In the genomic region with DNA sequence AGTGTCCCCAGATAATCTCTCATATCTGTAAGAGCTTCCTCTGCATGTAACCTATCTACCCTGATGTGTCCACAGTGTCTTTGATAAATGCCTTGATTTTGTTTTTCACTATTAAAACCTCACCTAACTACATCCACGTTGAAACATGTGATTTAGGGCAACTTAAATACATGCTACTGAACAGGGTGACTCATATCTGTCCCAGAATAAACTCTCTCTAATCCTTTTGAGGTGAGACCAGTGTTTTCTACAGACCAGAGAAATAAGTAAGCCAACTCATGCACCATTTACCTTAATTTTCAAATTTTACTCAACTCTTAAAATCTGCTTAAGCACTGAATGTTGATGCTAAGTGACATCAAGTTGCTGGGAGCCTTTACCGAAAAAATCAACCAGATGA, we compare ENCODE assay signal across 8 mouse cellular contexts. TPM values are rescaled to one million over a fixed set of nuclear protein-coding genes. Genes with fewer than 3 reads are reported as not detected.
DNase-seq lines count a peak whose midpoint lies in the region; ATAC-seq and TF ChIP-seq lines count a peak whose summit lies in the region.

No protein-coding gene starts in this region.

- H3K27me3 ChIP-seq in lung, embryonic 14.5 days (ENCODE audit: insufficient read depth, low read length), result no peaks in the 10 kb centered on the region
- no peaks in the 10 kb centered on the region for H3K27me3 ChIP-seq in embryonic facial prominence, embryonic 11.5 days (ENCODE audit: control insufficient read depth, insufficient read depth, low read length)
- no peaks in the 10 kb centered on the region for H3K27me3 ChIP-seq in neural tube, embryonic 13.5 days

- H3K4me2 ChIP-seq in lung, embryonic 14.5 days, result peak overlapping the region; percentile 72
- H3K4me2 ChIP-seq in embryonic facial prominence, embryonic 11.5 days (ENCODE audit: low read depth, low read length), result peak overlapping the region; percentile 64
- H3K4me2 ChIP-seq in neural tube, embryonic 13.5 days, result peak overlapping the region; percentile 94

- WGBS in lung, embryonic 14.5 days, result 1% methylated on average over 2 of the region's 2 CpGs
- 17% methylated on average over 2 of the region's 2 CpGs for WGBS in embryonic facial prominence, embryonic 11.5 days
- WGBS in neural tube, embryonic 13.5 days, result 17% methylated on average over 2 of the region's 2 CpGs

- H3K4me1 ChIP-seq in lung, embryonic 14.5 days (ENCODE audit: insufficient read depth), result no peaks in the 10 kb centered on the region
- no peaks in the 10 kb centered on the region for H3K4me1 ChIP-seq in embryonic facial prominence, embryonic 11.5 days (ENCODE audit: control insufficient read depth, insufficient read depth, low read length)
- H3K4me1 ChIP-seq in neural tube, embryonic 13.5 days (replicated peaks), result peaks cover 36% of the 10 kb centered on the region

- DNase-seq in lung, embryonic 14.5 days, result no peak
- DNase-seq in lung, postnatal 10 days, result no peak
- no peak for DNase-seq in embryonic facial prominence, embryonic 11.5 days (ENCODE audit: low spot score)
- peak; percentile 30 for DNase-seq in hindlimb bud, embryonic 11.5 days (ENCODE audit: extremely low spot score, low read depth, low spot score)
- no peak for DNase-seq in adrenal gland, postnatal 25 days
- DNase-seq in left cerebral cortex, adult 9 months (ENCODE audit: low spot score in 2 of 2), result no peak

- peak overlapping the region; percentile 98 for H3K27ac ChIP-seq in lung, embryonic 14.5 days (ENCODE audit: low read depth)
- no peak overlapping the region for H3K27ac ChIP-seq in embryonic facial prominence, embryonic 11.5 days (replicated peaks; ENCODE audit: low read depth, low read length)
- H3K27ac ChIP-seq in neural tube, embryonic 13.5 days (replicated peaks), result peak overlapping the region; percentile 100

- peaks cover 26% of the 10 kb centered on the region for H3K36me3 ChIP-seq in lung, embryonic 14.5 days (ENCODE audit: insufficient read depth)
- peaks cover 11% of the 10 kb centered on the region for H3K36me3 ChIP-seq in embryonic facial prominence, embryonic 11.5 days (replicated peaks; ENCODE audit: control insufficient read depth, insufficient read depth, low read depth, low read length)
- H3K36me3 ChIP-seq in neural tube, embryonic 13.5 days, result peaks cover 24% of the 10 kb centered on the region

- no peaks in the 10 kb centered on the region for H3K9me3 ChIP-seq in lung, embryonic 14.5 days (ENCODE audit: low read depth, low read length)
- H3K9me3 ChIP-seq in embryonic facial prominence, embryonic 11.5 days (replicated peaks; ENCODE audit: control insufficient read depth, low read length), result no peaks in the 10 kb centered on the region
- H3K9me3 ChIP-seq in neural tube, embryonic 13.5 days, result no peaks in the 10 kb centered on the region

- TF ChIP-seq CTCF in lung, embryonic 14.5 days (IDR thresholded peaks at IDR 0.05; ENCODE audit: low read depth), result no peak

- peak overlapping the region; percentile 79 for H3K4me3 ChIP-seq in lung, embryonic 14.5 days (ENCODE audit: low read depth, low read length)
- peak overlapping the region; percentile 87 for H3K4me3 ChIP-seq in embryonic facial prominence, embryonic 11.5 days (ENCODE audit: low read depth, low read length)
- H3K4me3 ChIP-seq in neural tube, embryonic 13.5 days, result peak overlapping the region; percentile 80

- no peak for ATAC-seq in lung, embryonic 14.5 days (ENCODE audit: insufficient read depth)
- ATAC-seq in embryonic facial prominence, embryonic 11.5 days (replicated peaks; ENCODE audit: insufficient number of reproducible peaks, low FRiP score, low TSS enrichment, low read depth), result no peak
- no peak for ATAC-seq in neural tube, embryonic 13.5 days (ENCODE audit: low read depth)
- no peak for ATAC-seq in megakaryocyte-erythroid progenitor cell, adult 5-6 weeks (replicated peaks; ENCODE audit: low FRiP score, low TSS enrichment, poor library complexity, severe bottlenecking)

- peak overlapping the region; percentile 97 for H3K9ac ChIP-seq in lung, embryonic 14.5 days
- H3K9ac ChIP-seq in embryonic facial prominence, embryonic 11.5 days (replicated peaks; ENCODE audit: low read length), result peak overlapping the region; percentile 99
- H3K9ac ChIP-seq in neural tube, embryonic 13.5 days, result peak overlapping the region; percentile 98

RNA-seq across cellular contexts. Expression of gene 2610008E11Rik, which starts 0.7 kb away (rescaled TPM):
- 30.9 and 33.9 TPM in 2 replicates for polyA plus RNA-seq in lung, embryonic 14.5 days (2014; fragmentation: Nextera tagmentation; extraction: Ambion mirVana)
- polyA plus RNA-seq in embryonic facial prominence, embryonic 11.5 days (2014; fragmentation: Nextera tagmentation; extraction: Ambion mirVana), result 45.8 and 49.2 TPM in 2 replicates
- polyA plus RNA-seq in neural tube, embryonic 13.5 days (2015; fragmentation: Nextera tagmentation; extraction: Ambion mirVana), result 47.0 and 51.2 TPM in 2 replicates
- total RNA-seq in adrenal gland, postnatal 25 days (2021), result 17.0 and 19.2 TPM in 2 replicates
- total RNA-seq in megakaryocyte-erythroid progenitor cell, adult 5-6 weeks (2014; fragmentation: Nextera tagmentation), result 9.5 and 10.5 TPM in 2 replicates
- 8.5 and 18.0 TPM in 2 replicates for total RNA-seq in megakaryocyte-erythroid progenitor cell, adult 5-6 weeks (2017)

RNA-seq across cellular contexts. Expression of gene Vmn2r80, which starts 51.9 kb away (rescaled TPM):
- polyA plus RNA-seq in lung, embryonic 14.5 days (2014; fragmentation: Nextera tagmentation; extraction: Ambion mirVana), result not detected in 2 replicates
- polyA plus RNA-seq in embryonic facial prominence, embryonic 11.5 days (2014; fragmentation: Nextera tagmentation; extraction: Ambion mirVana), result not detected in 2 replicates
- polyA plus RNA-seq in neural tube, embryonic 13.5 days (2015; fragmentation: Nextera tagmentation; extraction: Ambion mirVana), result not detected in 2 replicates
- not detected in 2 replicates for total RNA-seq in adrenal gland, postnatal 25 days (2021)
- not detected in 2 replicates for total RNA-seq in megakaryocyte-erythroid progenitor cell, adult 5-6 weeks (2014; fragmentation: Nextera tagmentation)
- not detected in 2 replicates for total RNA-seq in megakaryocyte-erythroid progenitor cell, adult 5-6 weeks (2017)
